Mouse (Mus musculus): Measurements from ENCODE around the gene Gpr25.

GRCm38 (mm10) chr1:136277366-136277765, 16.7 kb upstream of the Gpr25 start:
- no peak for TF ChIP-seq CTCF (IDR thresholded peaks at IDR 0.05; ENCODE audit: extremely low read depth, insufficient read length, insufficient replicate concordance, low read depth, low read length)
- no peak for TF ChIP-seq POLR2A (IDR thresholded peaks at IDR 0.05; ENCODE audit: low read depth, low read length)
